Mouse (Mus musculus) heart, embryonic 12.5 days (tissue): ENCODE data around the gene Gm20388. TPM values are rescaled to one million over a fixed set of nuclear protein-coding genes. Genes with fewer than 3 reads are reported as not detected.

Source experiments
- ATAC-seq: fragments of 200-750 bp; cut with Nextera tagmentation; 2 replicates; pipeline ENCODE4 v1.8.0; 2017; ENCODE audit warnings: moderate TSS enrichment, moderate library complexity; ENCODE audit not compliant: insufficient number of reproducible peaks, low FRiP score
- H3K27ac ChIP-seq: fragments of 300-500 bp; sonication (generic); 2 replicates; pipeline ENCODE4 v1.5.1; 2016; ENCODE audit warnings: mild to moderate bottlenecking, moderate library complexity; ENCODE audit not compliant: poor library complexity, severe bottlenecking
- H3K27me3 ChIP-seq: fragments of 300-500 bp; sonication (generic); replicated peaks from 2 replicates; pipeline ENCODE4 v1.6.1; 2016; ENCODE audit warnings: mild to moderate bottlenecking, moderate library complexity
- H3K36me3 ChIP-seq: fragments of 300-500 bp; sonication (generic); 2 replicates; pipeline ENCODE4 v1.6.1; 2016; ENCODE audit warnings: mild to moderate bottlenecking, moderate library complexity
- H3K4me1 ChIP-seq: fragments of 300-500 bp; sonication (generic); replicated peaks from 2 replicates; pipeline ENCODE4 v1.6.1; 2016; ENCODE audit warnings: mild to moderate bottlenecking
- H3K4me2 ChIP-seq: fragments of 300-500 bp; sonication (generic); 2 replicates; pipeline ENCODE4 v1.6.1; 2016; ENCODE audit warnings: mild to moderate bottlenecking, moderate library complexity
- H3K4me3 ChIP-seq: fragments of 300-500 bp; sonication (generic); 2 replicates; pipeline ENCODE4 v1.5.1; 2016; ENCODE audit warnings: mild to moderate bottlenecking
- H3K9ac ChIP-seq: fragments of 300-500 bp; sonication (generic); 2 replicates; pipeline ENCODE4 v1.6.1; 2016; ENCODE audit warnings: mild to moderate bottlenecking, moderate library complexity
- H3K9me3 ChIP-seq: fragments of 300-500 bp; sonication (generic); replicated peaks from 2 replicates; pipeline ENCODE4 v1.6.1; 2016; ENCODE audit warnings: mild to moderate bottlenecking, moderate library complexity
- WGBS: fragments of 180-500 bp; shearing (Covaris S2); methylation state at CpG from one replicate; pipeline ENCODE4 v1.1.7; 2016; 5-methylcytosine and 5-hydroxymethylcytosine counted together
- polyA plus RNA-seq: library from polyadenylated mRNA; unstranded; fragments of >200 nt; fragmentation: Nextera tagmentation; extraction: Ambion mirVana; gene quantifications from 2 replicates; pipeline ENCODE4 v1.2.1, GENCODE M21; 2016

Gene Gm20388
- polyA plus RNA-seq, 1 experiment from 2014 or later: not detected

GRCm38 (mm10) chr8:121911400-121911799 is 2000.8 kb downstream of the Gm20388 start:
- Histone ChIP-seq H3K27me3 (0 out of 2 replicates have a peak, but pooled peaks cover 10% of the 10 kb centered on the region), H3K4me1 (peaks cover 20% of the 10 kb centered on the region), H3K27ac (no peak overlapping the region), H3K36me3 (no peaks in the 10 kb centered on the region), H3K4me2 (no peak overlapping the region), H3K9me3 (no peaks in the 10 kb centered on the region), H3K9ac (no peak overlapping the region), H3K4me3 (no peak overlapping the region)
- WGBS: 85% methylated on average over 6 of the region's 6 CpGs
- no peak for ATAC-seq

GRCm38 (mm10) chr8:121911987-121912386 is 2001.3 kb downstream of the Gm20388 start:
- Histone ChIP-seq H3K36me3 (no peaks in the 10 kb centered on the region), H3K27ac (no peak overlapping the region), H3K4me1 (peaks cover 15% of the 10 kb centered on the region), H3K9me3 (no peaks in the 10 kb centered on the region), H3K27me3 (0 out of 2 replicates have a peak, but pooled peaks cover 10% of the 10 kb centered on the region), H3K4me2 (no peak overlapping the region), H3K9ac (no peak overlapping the region), H3K4me3 (no peak overlapping the region)
- ATAC-seq: no peak
- 56% methylated on average over 7 of the region's 7 CpGs for WGBS

GRCm38 (mm10) chr8:121912831-121913230 is 2002.2 kb downstream of the Gm20388 start:
- ATAC-seq: no peak
- H3K4me3 ChIP-seq: no peak overlapping the region
- 0 out of 2 replicates have a peak, but pooled peaks cover 10% of the 10 kb centered on the region for H3K27me3 ChIP-seq
- WGBS: 63% methylated on average over 3 of the region's 3 CpGs
- H3K4me2 ChIP-seq: no peak overlapping the region
- no peak overlapping the region for H3K9ac ChIP-seq
- no peak overlapping the region for H3K27ac ChIP-seq
- no peaks in the 10 kb centered on the region for H3K9me3 ChIP-seq
- H3K36me3 ChIP-seq: no peaks in the 10 kb centered on the region
- H3K4me1 ChIP-seq: peaks cover 13% of the 10 kb centered on the region

- Histone ChIP-seq H3K27ac (no peak overlapping the region), H3K27me3 (0 out of 2 replicates have a peak, but pooled peaks cover 10% of the 10 kb centered on the region)
- no peak for ATAC-seq
Measured at GRCm38 (mm10) chr8:121913378-121913777, 2002.7 kb downstream of the Gm20388 start.

GRCm38 (mm10) chr8:121919158-121919557 is 2008.5 kb downstream of the Gm20388 start:
- no peak overlapping the region for H3K9ac ChIP-seq
- no peak overlapping the region for H3K4me3 ChIP-seq
- no peaks in the 10 kb centered on the region for H3K36me3 ChIP-seq
- H3K27me3 ChIP-seq: no peaks in the 10 kb centered on the region; the same call in 1 of the 2 replicates
- no peaks in the 10 kb centered on the region; the same call in 1 of the 2 replicates for H3K9me3 ChIP-seq
- no peak overlapping the region for H3K27ac ChIP-seq
- no peak overlapping the region for H3K4me2 ChIP-seq
- no peak for ATAC-seq
- 61% methylated on average over 4 of the region's 4 CpGs for WGBS
- 0 out of 2 replicates have a peak, but pooled peaks cover 7% of the 10 kb centered on the region for H3K4me1 ChIP-seq

More at GRCm38 (mm10) chr8:121913378-121913777, 2002.7 kb downstream of the Gm20388 start:
- H3K4me3 ChIP-seq: no peak overlapping the region
- no peak overlapping the region for H3K4me2 ChIP-seq
- H3K9ac ChIP-seq: no peak overlapping the region
- peaks cover 8% of the 10 kb centered on the region; the same call in 1 of the 2 replicates for H3K4me1 ChIP-seq
- H3K9me3 ChIP-seq: no peaks in the 10 kb centered on the region
- 79% methylated on average over 8 of the region's 8 CpGs for WGBS
- H3K36me3 ChIP-seq: no peaks in the 10 kb centered on the region

GRCm38 (mm10) chr8:121919731-121920130 is 2009.1 kb downstream of the Gm20388 start:
- no peaks in the 10 kb centered on the region; the same call in 1 of the 2 replicates for H3K27me3 ChIP-seq
- H3K4me1 ChIP-seq: 0 out of 2 replicates have a peak, but pooled peaks cover 7% of the 10 kb centered on the region
- H3K9me3 ChIP-seq: no peaks in the 10 kb centered on the region; the same call in 1 of the 2 replicates
- H3K9ac ChIP-seq: no peak overlapping the region
- H3K4me2 ChIP-seq: no peak overlapping the region
- no peak overlapping the region for H3K4me3 ChIP-seq
- no peak for ATAC-seq
- no peaks in the 10 kb centered on the region for H3K36me3 ChIP-seq
- 56% methylated on average over 3 of the region's 3 CpGs for WGBS
- H3K27ac ChIP-seq: no peak overlapping the region

GRCm38 (mm10) chr8:121921582-121921981 is 2010.9 kb downstream of the Gm20388 start:
- Histone ChIP-seq H3K4me3 (no peak overlapping the region), H3K4me2 (no peak overlapping the region), H3K9ac (no peak overlapping the region), H3K4me1 (0 out of 2 replicates have a peak, but pooled peaks cover 7% of the 10 kb centered on the region), H3K36me3 (no peaks in the 10 kb centered on the region), H3K27me3 (no peaks in the 10 kb centered on the region; the same call in 1 of the 2 replicates), H3K9me3 (no peaks in the 10 kb centered on the region; the same call in 1 of the 2 replicates), H3K27ac (peak overlapping the region; percentile 65; the same call in 1 of the 2 replicates)
- WGBS: 78% methylated on average over 8 of the region's 8 CpGs
- ATAC-seq: no peak

GRCm38 (mm10) chr8:121922101-121922500 is 2011.5 kb downstream of the Gm20388 start:
- H3K27ac ChIP-seq: peak overlapping the region; percentile 65; the same call in 1 of the 2 replicates
- H3K27me3 ChIP-seq: no peaks in the 10 kb centered on the region; the same call in 1 of the 2 replicates
- H3K9me3 ChIP-seq: no peaks in the 10 kb centered on the region; the same call in 1 of the 2 replicates
- H3K4me1 ChIP-seq: 0 out of 2 replicates have a peak, but pooled peaks cover 7% of the 10 kb centered on the region
- H3K36me3 ChIP-seq: no peaks in the 10 kb centered on the region
- H3K4me2 ChIP-seq: no peak overlapping the region
- no peak overlapping the region for H3K4me3 ChIP-seq
- WGBS: 38% methylated on average over 8 of the region's 8 CpGs
- H3K9ac ChIP-seq: no peak overlapping the region
- ATAC-seq: peak; percentile 74

GRCm38 (mm10) chr8:121924681-121925080 is 2014.0 kb downstream of the Gm20388 start:
- no peak overlapping the region for H3K9ac ChIP-seq
- no peak overlapping the region for H3K4me3 ChIP-seq
- WGBS: 70% methylated on average over 5 of the region's 5 CpGs
- no peaks in the 10 kb centered on the region for H3K36me3 ChIP-seq
- 0 out of 2 replicates have a peak, but pooled peaks cover 7% of the 10 kb centered on the region for H3K4me1 ChIP-seq
- H3K27me3 ChIP-seq: no peaks in the 10 kb centered on the region; the same call in 1 of the 2 replicates
- no peak for ATAC-seq
- H3K4me2 ChIP-seq: no peak overlapping the region
- no peaks in the 10 kb centered on the region; the same call in 1 of the 2 replicates for H3K9me3 ChIP-seq
- no peak overlapping the region for H3K27ac ChIP-seq

- Histone ChIP-seq H3K4me1 (0 out of 2 replicates have a peak, but pooled peaks cover 3% of the 10 kb centered on the region), H3K27me3 (no peaks in the 10 kb centered on the region; the same call in 1 of the 2 replicates), H3K4me3 (no peak overlapping the region), H3K27ac (no peak overlapping the region), H3K4me2 (no peak overlapping the region), H3K9ac (no peak overlapping the region), H3K9me3 (no peaks in the 10 kb centered on the region; the same call in 1 of the 2 replicates), H3K36me3 (no peaks in the 10 kb centered on the region)
- no peak for ATAC-seq
- WGBS: 32% methylated on average over 10 of the region's 10 CpGs
Measured at GRCm38 (mm10) chr8:121925624-121926023, 2015.0 kb downstream of the Gm20388 start.

- no peak overlapping the region for H3K4me3 ChIP-seq
- H3K27ac ChIP-seq: no peak overlapping the region
- ATAC-seq: no peak
- 63% methylated on average over 8 of the region's 8 CpGs for WGBS
- 0 out of 2 replicates have a peak, but pooled peaks cover 3% of the 10 kb centered on the region for H3K4me1 ChIP-seq
- no peaks in the 10 kb centered on the region; the same call in 1 of the 2 replicates for H3K27me3 ChIP-seq
- no peak overlapping the region for H3K4me2 ChIP-seq
- no peaks in the 10 kb centered on the region for H3K36me3 ChIP-seq
- no peak overlapping the region for H3K9ac ChIP-seq
- no peaks in the 10 kb centered on the region; the same call in 1 of the 2 replicates for H3K9me3 ChIP-seq
Measured at GRCm38 (mm10) chr8:121926266-121926665, 2015.6 kb downstream of the Gm20388 start.
